ENCODE assay signal across 20 mouse cellular contexts in genomic region chr2:122440521-122440920, GRCm38 (mm10). TPM values are rescaled to one million over a fixed set of nuclear protein-coding genes. Genes with fewer than 3 reads are reported as not detected.
DNase-seq lines count a peak whose midpoint lies in the region; ATAC-seq and TF ChIP-seq lines count a peak whose summit lies in the region.
"Not testable (repeated sequence)": the region's sequence is repeated elsewhere in the genome, so short reads cannot be mapped to it uniquely, and the experiment has no call there.
"Had no signal": no experiment of that assay in that cellular context is flagged by ENCODE, and none has a peak within 500 bp of the region (broad histone marks: within the 10 kb centered on the region; RNA-seq: fewer than 3 reads in every experiment).

No protein-coding gene starts in this region.

- not testable (repeated sequence) for H3K27me3 ChIP-seq in intestine, embryonic 16.5 days (replicated peaks; ENCODE audit: control insufficient read depth, insufficient read depth, low read length); thymus, adult 2 months (ENCODE audit: control insufficient read depth, insufficient read depth, low read length)

- not testable (repeated sequence) for H3K9me3 ChIP-seq in intestine, embryonic 16.5 days (ENCODE audit: control insufficient read depth, low read length)

- peak; percentile 88 for ATAC-seq in granulocyte monocyte progenitor cell, adult 5-6 weeks (replicated peaks; ENCODE audit: poor library complexity, severe bottlenecking)
- peak; percentile 89 for ATAC-seq in intestine, embryonic 16.5 days
- ATAC-seq in megakaryocyte, adult 5-6 weeks (ENCODE audit: poor library complexity, severe bottlenecking) = peak; percentile 93

- WGBS in intestine, embryonic 16.5 days = 0% methylated on average over 1 of the region's 3 CpGs
- WGBS in thymus, adult 2 months = 0% methylated on average over 3 of the region's 3 CpGs

- not testable (repeated sequence) for H3K4me1 ChIP-seq in intestine, embryonic 16.5 days (ENCODE audit: control insufficient read depth, insufficient read depth, low read length); thymus, adult 2 months (replicated peaks; ENCODE audit: control insufficient read depth, insufficient read depth, low read length)

- TF ChIP-seq CTCF in thymus, adult 2 months (IDR thresholded peaks at IDR 0.05; ENCODE audit: borderline replicate concordance, control insufficient read depth, extremely low read depth, insufficient read depth, low read length, poor library complexity) = not testable (repeated sequence)

- not testable (repeated sequence) for H3K4me2 ChIP-seq in intestine, embryonic 16.5 days (ENCODE audit: low read depth, low read length)

- TF ChIP-seq POLR2A in thymus, adult 2 months (IDR thresholded peaks at IDR 0.05; ENCODE audit: control insufficient read depth, extremely low read depth, insufficient read depth, low read length, poor library complexity) = not testable (repeated sequence)

- H3K36me3 ChIP-seq in intestine, embryonic 16.5 days (ENCODE audit: control insufficient read depth, insufficient read depth, low read length); thymus, adult 2 months (ENCODE audit: control insufficient read depth, insufficient read depth, low read length): not testable (repeated sequence)

- intact Hi-C loops in heart, postnatal 10 days (cut with DNase I) = not testable (repeated sequence)

- peak; percentile 42 to 52 for DNase-seq in CD8-positive naive resting alpha-beta T cell, adult 2 months (ENCODE audit: low read depth in 2 of 2, low spot score in 2 of 2)
- DNase-seq in heart, postnatal 10 days = peak; percentile 12 to 20
- DNase-seq in spleen, adult 18-20 months = peak; percentile 27 to 60
- DNase-seq in thymus, adult 2 months = peak; percentile 71

- not testable (repeated sequence) for H3K4me3 ChIP-seq in intestine, embryonic 16.5 days (ENCODE audit: low read length); thymus, adult 2 months (ENCODE audit: control insufficient read depth, insufficient read depth, low read length)

- H3K9ac ChIP-seq in intestine, embryonic 16.5 days (ENCODE audit: low read depth, low read length) = not testable (repeated sequence)

- H3K27ac ChIP-seq in intestine, embryonic 16.5 days (ENCODE audit: low read length); thymus, adult 2 months (ENCODE audit: control insufficient read depth, insufficient read depth, low read length): not testable (repeated sequence)

RNA-seq across cellular contexts. Expression of gene Slc28a2, which starts 14.2 kb away (rescaled TPM):
- 50.9 and 68.1 TPM in 2 replicates for total RNA-seq in granulocyte monocyte progenitor cell, adult 5-6 weeks (2014; fragmentation: Nextera tagmentation)
- total RNA-seq in granulocyte monocyte progenitor cell, adult 5-6 weeks (2017) = 64.3 and 72.5 TPM in 2 replicates
- total RNA-seq in heart, postnatal 10 days (2021) = 10 to 100 TPM; 23.0 to 32.1 TPM
- 93.5 and 105 TPM in 2 replicates for polyA plus RNA-seq in intestine, embryonic 16.5 days (2015; fragmentation: Nextera tagmentation; extraction: Ambion mirVana)
- total RNA-seq in megakaryocyte, adult 5-6 weeks (2015) = 9.8 and 11.4 TPM in 2 replicates
- 12.6 and 14.9 TPM in 2 replicates for total RNA-seq in megakaryocyte, adult 5-6 weeks (2017)
- 22.9 and 28.7 TPM in 2 replicates for polyA plus RNA-seq in thymus, adult 2 months (2012; rRNA removed)
- total RNA-seq: layer of hippocampus, postnatal 36 days had no signal
- polyA plus RNA-seq: forebrain, embryonic 11.5 days; limb, embryonic 11.5 days; midbrain, embryonic 15.5 days; myocyte; neural tube, embryonic 14.5 days had no signal

RNA-seq across cellular contexts. Expression of gene Gm14085, which starts 44.2 kb away (rescaled TPM):
- total RNA-seq in granulocyte monocyte progenitor cell, adult 5-6 weeks (2014; fragmentation: Nextera tagmentation) = 2.8 and 8.6 TPM in 2 replicates
- 7.2 and 11.4 TPM in 2 replicates for total RNA-seq in granulocyte monocyte progenitor cell, adult 5-6 weeks (2017)
- under 1 TPM; 0.67 to 0.74 TPM for total RNA-seq in heart, postnatal 10 days (2021)
- 0.53 and 0.75 TPM in 2 replicates for polyA plus RNA-seq in intestine, embryonic 16.5 days (2015; fragmentation: Nextera tagmentation; extraction: Ambion mirVana)
- 0.18 TPM in 2 replicates for total RNA-seq in megakaryocyte, adult 5-6 weeks (2015)
- 0.04 TPM in 1 of 2 replicates, not detected in the other for total RNA-seq in megakaryocyte, adult 5-6 weeks (2017)
- 4.7 and 4.8 TPM in 2 replicates for polyA plus RNA-seq in thymus, adult 2 months (2012; rRNA removed)
- total RNA-seq: forebrain, postnatal 0 days; layer of hippocampus, postnatal 36 days; left cerebral cortex, postnatal 10 days; liver, adult 2 months had no signal
- polyA plus RNA-seq: embryonic facial prominence, embryonic 12.5 days; forebrain, embryonic 11.5 days; forebrain, postnatal 0 days; heart, embryonic 12.5 days; hindbrain, embryonic 14.5 days; limb, embryonic 11.5 days; liver, adult 2 months; lung, postnatal 0 days; midbrain, embryonic 15.5 days; myocyte; neural tube, embryonic 14.5 days had no signal

Comparison
In these comparisons a context has a peak if more than half of its experiments do, and no peak if none do; other contexts are left out.
1. DNase-seq: peak in every context shown above with its lines; median percentile 71 in thymus, adult 2 months; 47 in CD8-positive naive resting alpha-beta T cell, adult 2 months; 44 in spleen, adult 18-20 months; 16 in heart, postnatal 10 days.